Mouse (Mus musculus) heart, postnatal 10 days (tissue): ENCODE data around the gene Vmn2r90. TPM values are rescaled to one million over a fixed set of nuclear protein-coding genes. Genes with fewer than 3 reads are reported as not detected.
"Not testable (repeated sequence)": the region's sequence is repeated elsewhere in the genome, so short reads cannot be mapped to it uniquely, and the experiment has no call there.

Source experiments
- DNase-seq, 2 experiments: peaks; one replicate each; pipeline ENCODE4 v3.0.0; 2021
- intact Hi-C: fragments of 180-260 bp; cut with DNase I; formaldehyde crosslinking; loops from one replicate; pipeline ENCODE4 v1.15.1; 2025
- total RNA-seq, 2 experiments: library from RNA; stranded (reverse); gene quantifications; 2 replicates each; pipeline ENCODE4 v1.2.3; 2021

Gene Vmn2r90
- total RNA-seq = not detected

GRCm38 (mm10) chr17:17703447-17703846 lies at the start of gene Vmn2r90:
Vmn2r90 (plus strand) TSS chr17:17703747.
- DNase-seq = no peak
- intact Hi-C loops = no loop called here

- DNase-seq = no peak
- intact Hi-C loops = no loop called here
Measured at GRCm38 (mm10) chr17:17654997-17655828, 48.3 kb upstream of the Vmn2r90 start.

- no peak for DNase-seq
- intact Hi-C loops = no loop called here
Measured at GRCm38 (mm10) chr17:17655829-17656176, 47.7 kb upstream of the Vmn2r90 start.

GRCm38 (mm10) chr17:17678781-17679180 lies 24.8 kb upstream of the Vmn2r90 start:
- no peak for DNase-seq
- intact Hi-C loops = no loop called here

GRCm38 (mm10) chr17:17690659-17691058 lies 12.9 kb upstream of the Vmn2r90 start:
- intact Hi-C loops = no loop called here

GRCm38 (mm10) chr17:17732396-17732795 lies 28.8 kb downstream of the Vmn2r90 start:
- DNase-seq, intact Hi-C loops: not testable (repeated sequence)

More at GRCm38 (mm10) chr17:17690659-17691058, 12.9 kb upstream of the Vmn2r90 start:
- no peak for DNase-seq

GRCm38 (mm10) chr17:17738635-17739034 lies 35.1 kb downstream of the Vmn2r90 start:
- DNase-seq = no peak
- intact Hi-C loops = no loop called here

- intact Hi-C loops, DNase-seq: not testable (repeated sequence)
Measured at GRCm38 (mm10) chr17:17739300-17739699, 35.8 kb downstream of the Vmn2r90 start.

- intact Hi-C loops = not testable (repeated sequence)
Measured at GRCm38 (mm10) chr17:17739936-17740335, 36.4 kb downstream of the Vmn2r90 start.

GRCm38 (mm10) chr17:17741516-17741915 lies 38.0 kb downstream of the Vmn2r90 start:
- intact Hi-C loops, DNase-seq: not testable (repeated sequence)

More at GRCm38 (mm10) chr17:17739936-17740335, 36.4 kb downstream of the Vmn2r90 start:
- DNase-seq = not testable (repeated sequence)

GRCm38 (mm10) chr17:17749371-17749770 lies 45.8 kb downstream of the Vmn2r90 start:
- peak; percentile 42 to 61 for DNase-seq
- intact Hi-C loops = loop anchor here (2.0 kb wide), 1 partner anchor 355 kb away; no protein-coding TSS in a partner anchor

GRCm38 (mm10) chr17:17762614-17763293 lies 59.2 kb downstream of the Vmn2r90 start:
- DNase-seq = no peak
- intact Hi-C loops = no loop called here

GRCm38 (mm10) chr17:17764206-17764605 lies 60.7 kb downstream of the Vmn2r90 start:
- DNase-seq = no peak
- intact Hi-C loops = no loop called here

- peak; percentile 41 to 72 for DNase-seq
- intact Hi-C loops = loop anchor here (1.0 to 2.0 kb wide), 3 partner anchors 60 to 130 kb away; partner anchors contain the start of gene Spaca6
Measured at GRCm38 (mm10) chr17:17766481-17766880, 62.9 kb downstream of the Vmn2r90 start.

Other genes with a start within 250 kb of the Vmn2r90 start
- gene Lnpep, start 78.7 kb upstream of the Vmn2r90 start, total RNA-seq = 100 to 1,000 TPM; 170 to 171 TPM
- 10 to 100 TPM; 24.6 to 27.2 TPM for gene Spaca6, start 123.4 kb downstream of the Vmn2r90 start, total RNA-seq
- under 1 TPM; 0.40 to 0.77 TPM for gene Has1, start 151.5 kb downstream of the Vmn2r90 start, total RNA-seq
- gene Fpr1, start 180.2 kb downstream of the Vmn2r90 start, total RNA-seq = under 1 TPM in 1 of 2 experiments, not detected in 1; 0.20 TPM
- under 1 TPM in 1 of 2 experiments, not detected in 1; 0.40 TPM for gene Fpr2, start 184.1 kb downstream of the Vmn2r90 start, total RNA-seq
- gene Fpr3, start 184.1 kb downstream of the Vmn2r90 start, total RNA-seq = not detected